Mouse (Mus musculus) heart, postnatal 25 days (tissue): ENCODE data around the gene Cyp2d22. TPM values are rescaled to one million over a fixed set of nuclear protein-coding genes. Genes with fewer than 3 reads are reported as not detected.

Source experiments
- DNase-seq: peaks from one replicate; pipeline ENCODE4 v3.0.0; 2022; ENCODE audit warnings: low spot score
- intact Hi-C: fragments of 180-260 bp; cut with DNase I; formaldehyde crosslinking; loops from one replicate; pipeline ENCODE4 v1.15.1; 2025
- microRNA-seq: library from miRNA; unstranded; fragments of <30 nt; microRNA quantifications from one replicate; pipeline ENCODE4 v1.2.0, GENCODE M21; 2022
- total RNA-seq, 2 experiments: library from RNA; stranded (reverse); gene quantifications; 2 replicates each; pipeline ENCODE4 v1.2.3; 2021

Gene Cyp2d22
- total RNA-seq, 2 experiments from 2014 or later, result 21.5 to 25.4 TPM

DNA sequence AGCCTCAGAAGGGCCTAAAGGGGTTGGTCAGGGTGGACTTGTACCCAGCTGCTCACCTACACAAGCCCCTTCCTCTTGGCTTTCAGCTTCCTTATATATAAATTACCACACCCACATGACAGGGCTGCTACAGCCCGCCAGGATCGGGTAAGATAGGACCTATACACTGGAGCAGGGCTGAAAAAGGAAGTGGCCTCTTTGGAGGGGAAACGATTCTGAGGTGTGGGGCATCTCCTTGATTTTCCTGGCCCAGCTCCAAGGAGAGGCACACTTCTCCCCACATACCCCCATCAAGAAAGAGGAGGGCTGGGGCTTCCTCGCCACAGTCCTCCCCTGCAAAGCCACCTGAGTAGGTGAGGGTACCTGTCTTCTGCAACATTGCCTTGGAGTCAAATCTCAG, 42.2 kb downstream of the Cyp2d22 start:
- intact Hi-C loops, result loop anchor here (5.0 kb wide), 1 partner anchor 44 kb away; the partner anchor contains the start of gene Cyp2d22
- DNase-seq, result no peak

DNA sequence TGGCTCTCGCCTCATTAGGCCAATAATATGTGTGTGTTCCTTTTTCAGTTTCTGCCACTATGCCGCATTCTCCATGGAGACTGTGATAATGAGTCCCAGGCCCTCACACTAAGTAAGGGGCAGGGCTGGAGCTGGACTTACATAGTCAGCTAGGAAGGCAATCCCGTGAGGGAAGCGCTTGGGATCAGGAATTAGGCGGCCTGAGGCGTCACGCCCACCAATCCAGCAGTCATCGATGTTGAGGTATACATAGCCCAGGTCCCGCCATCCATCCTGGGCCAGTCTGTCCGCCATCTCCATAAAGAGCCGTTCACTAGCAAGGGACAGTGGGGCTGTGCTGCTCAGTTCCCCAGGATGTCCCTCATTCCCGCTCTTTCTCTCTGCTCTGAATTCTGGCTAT, 43.4 kb downstream of the Cyp2d22 start:
- intact Hi-C loops, result loop anchor here (5.0 kb wide), 1 partner anchor 46 kb away; the partner anchor contains the start of gene Cyp2d22

DNA sequence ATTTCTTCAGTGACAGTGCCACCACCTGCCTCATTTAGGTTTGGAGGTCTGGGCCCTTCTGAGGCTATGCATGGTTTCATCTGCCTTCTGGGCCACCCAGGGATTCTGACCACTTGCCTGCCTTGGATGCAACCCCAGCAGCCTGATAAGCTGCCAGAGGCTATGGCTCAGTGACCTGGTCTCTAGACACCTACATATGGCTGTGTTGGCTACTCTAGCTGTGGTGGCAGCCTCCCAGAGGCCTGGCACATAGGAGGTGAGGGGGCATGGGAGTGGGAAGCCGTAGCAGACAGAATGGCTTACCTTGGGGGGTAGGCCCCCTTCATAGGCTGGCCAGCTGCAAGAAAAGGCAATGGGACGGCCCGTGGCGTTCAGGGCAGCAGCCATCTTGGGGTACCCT, 44.9 kb downstream of the Cyp2d22 start:
- intact Hi-C loops, result loop anchor here (5.0 kb wide), 1 partner anchor 47 kb away; the partner anchor contains the start of gene Cyp2d22
- DNase-seq, result no peak

More for the DNA sequence above, 43.4 kb downstream of the Cyp2d22 start:
- DNase-seq, result no peak

DNA sequence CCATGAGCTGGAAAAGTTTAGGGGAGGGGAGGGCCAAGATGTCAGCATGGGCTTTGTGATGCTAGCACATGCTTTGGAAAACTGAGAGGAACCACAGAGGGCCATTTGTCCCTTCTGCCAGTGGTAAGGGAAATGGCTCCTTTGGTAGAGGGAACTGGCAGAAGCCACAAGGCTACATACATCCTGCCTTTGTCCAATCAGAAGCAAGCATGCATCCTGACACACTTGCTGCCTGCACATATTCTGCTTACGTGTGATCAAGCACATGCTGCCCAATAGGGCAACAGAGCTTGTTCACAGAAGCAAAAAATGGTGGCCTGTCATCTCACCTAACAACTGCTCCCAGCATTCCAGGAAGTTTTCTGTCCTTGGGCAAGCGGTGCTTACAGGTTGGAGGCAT, 54.7 kb downstream of the Cyp2d22 start:
- no peak for DNase-seq
- intact Hi-C loops, result no loop called here

DNA sequence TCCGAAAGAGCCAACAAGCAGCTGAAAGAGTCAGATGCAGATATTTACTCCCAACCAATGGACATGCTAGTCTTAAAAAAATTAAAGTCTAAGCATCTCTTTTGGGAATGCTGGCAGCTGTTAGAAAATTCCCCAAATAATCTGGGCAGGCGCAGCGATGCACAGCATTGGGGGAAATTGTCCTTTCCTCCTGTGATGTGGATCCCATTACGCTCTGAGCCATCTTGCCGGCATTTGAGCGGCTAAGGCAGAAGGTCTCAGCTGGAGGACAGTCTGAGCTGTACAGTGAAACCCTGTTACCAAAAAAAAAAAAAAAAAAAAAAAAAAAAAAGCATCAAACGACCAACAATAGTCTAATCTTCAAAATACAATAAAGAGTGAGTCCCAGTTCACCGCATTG, 57.9 kb downstream of the Cyp2d22 start:
- intact Hi-C loops, result no loop called here
- DNase-seq, result no peak

Small RNAs within 50 kb of the gene (microRNA-seq; reads per million reads assigned to microRNA genes)
- gene Gm25990 (not detected), gene Gm27331 (not detected), gene Mir7684 (not detected)

Other genes with a start within 250 kb of the Cyp2d22 start
- gene Srebf2, start 233.1 kb downstream of the Cyp2d22 start, total RNA-seq, result 10 to 100 TPM; 20.5 to 21.8 TPM
- under 1 TPM; 0.13 to 0.20 TPM for gene Shisa8, start 167.4 kb downstream of the Cyp2d22 start, total RNA-seq
- under 1 TPM in 1 of 2 experiments, not detected in 1; 0.36 TPM for gene Tnfrsf13c, start 155.9 kb downstream of the Cyp2d22 start, total RNA-seq
- under 1 TPM; 0.36 to 0.78 TPM for gene Cenpm, start 135.5 kb downstream of the Cyp2d22 start, total RNA-seq
- gene 1500009C09Rik, start 127.9 kb downstream of the Cyp2d22 start, total RNA-seq, result not detected
- gene Sept3, start 105.4 kb downstream of the Cyp2d22 start, total RNA-seq, result under 1 TPM; 0.31 to 0.87 TPM
- gene Wbp2nl, start 81.3 kb downstream of the Cyp2d22 start, total RNA-seq, result not detected
- 10 to 100 TPM; 32.0 to 33.3 TPM for gene Naga, start 41.3 kb downstream of the Cyp2d22 start, total RNA-seq
- 1 to 10 TPM in 1 of 2 experiments, under 1 TPM in 1; 0.70 to 1.4 TPM for gene Pheta2, start 41.3 kb downstream of the Cyp2d22 start, total RNA-seq
- gene Smdt1, start 41.3 kb downstream of the Cyp2d22 start, total RNA-seq, result 100 to 1,000 TPM; 203 to 204 TPM
- gene Ndufa6, start 25.9 kb downstream of the Cyp2d22 start, total RNA-seq, result 100 to 1,000 TPM; 683 to 734 TPM
- under 1 TPM; 0.21 to 0.22 TPM for gene Cyp2d11, start 13.8 kb upstream of the Cyp2d22 start, total RNA-seq
- not detected for gene Cyp2d10, start 26.9 kb upstream of the Cyp2d22 start, total RNA-seq
- gene Cyp2d9, start 53.2 kb upstream of the Cyp2d22 start, total RNA-seq, result not detected
- gene Cyp2d12, start 174.8 kb upstream of the Cyp2d22 start, total RNA-seq, result not detected
- gene Cyp2d34, start 240.7 kb upstream of the Cyp2d22 start, total RNA-seq, result not detected